Mouse (Mus musculus) testis, adult 2 months (tissue): Measurements from ENCODE around the gene Gm14496.
"Not testable (repeated sequence)": the region's sequence is repeated elsewhere in the genome, so short reads cannot be mapped to it uniquely, and the experiment has no call there.

Experiments
- CTCF ChIP-seq: fragments of 200-500 bp; IDR thresholded peaks from 2 replicates; pipeline ENCODE4 v1.5.1; 2012; ENCODE audit warnings: low read depth, mild to moderate bottlenecking, inconsistent platforms, low read length, moderate library complexity; ENCODE audit not compliant: control insufficient read depth, insufficient read depth, insufficient replicate concordance
- POLR2A ChIP-seq: fragments of 200-500 bp; IDR thresholded peaks from 2 replicates; pipeline ENCODE4 v1.6.1; 2012; ENCODE audit warnings: low read depth, mild to moderate bottlenecking, inconsistent platforms, low read length, moderate library complexity; ENCODE audit not compliant: control insufficient read depth

GRCm38 (mm10) chr2:181981969-181982368 is 9.0 kb upstream of the Gm14496 start:
- TF ChIP-seq CTCF, POLR2A: not testable (repeated sequence)
